18 mouse cellular contexts compared by ENCODE assay signal in genomic region chr6:55420411-55420810, GRCm38 (mm10). TPM values are rescaled to one million over a fixed set of nuclear protein-coding genes. Genes with fewer than 3 reads are reported as not detected.
DNase-seq lines count a peak whose midpoint lies in the region; ATAC-seq and TF ChIP-seq lines count a peak whose summit lies in the region.
"Had no signal": no experiment of that assay in that cellular context is flagged by ENCODE, and none has a peak within 500 bp of the region (broad histone marks: within the 10 kb centered on the region; RNA-seq: fewer than 3 reads in every experiment).

No protein-coding gene starts in this region.

- H3K4me3 ChIP-seq in kidney, embryonic 16.5 days (ENCODE audit: low read length): no peak overlapping the region
- H3K4me3 ChIP-seq in forebrain, embryonic 13.5 days: no peak overlapping the region
- no peak overlapping the region for H3K4me3 ChIP-seq in midbrain, embryonic 10.5 days
- no peak overlapping the region for H3K4me3 ChIP-seq in olfactory bulb, adult 2 months (ENCODE audit: insufficient read depth, low read depth, low read length)

- H3K9me3 ChIP-seq in kidney, embryonic 16.5 days (ENCODE audit: low read length): no peaks in the 10 kb centered on the region
- H3K9me3 ChIP-seq in forebrain, embryonic 13.5 days (replicated peaks): no peaks in the 10 kb centered on the region
- no peaks in the 10 kb centered on the region for H3K9me3 ChIP-seq in midbrain, embryonic 10.5 days (replicated peaks)

- H3K27ac ChIP-seq in kidney, embryonic 16.5 days (ENCODE audit: low read length): no peak overlapping the region
- peak overlapping the region; percentile 77 for H3K27ac ChIP-seq in forebrain, embryonic 13.5 days
- H3K27ac ChIP-seq in midbrain, embryonic 10.5 days (replicated peaks): peak overlapping the region; percentile 82
- peak overlapping the region; percentile 60 for H3K27ac ChIP-seq in olfactory bulb, adult 2 months (ENCODE audit: insufficient read depth, low read depth, low read length)
- H3K27ac ChIP-seq: kidney, postnatal 0 days had no signal

- no peak overlapping the region for H3K4me2 ChIP-seq in kidney, embryonic 16.5 days (replicated peaks; ENCODE audit: low read depth, low read length)
- no peak overlapping the region for H3K4me2 ChIP-seq in forebrain, embryonic 13.5 days

- H3K4me1 ChIP-seq in kidney, embryonic 16.5 days (ENCODE audit: insufficient read depth, low read length): no peaks in the 10 kb centered on the region
- H3K4me1 ChIP-seq in forebrain, embryonic 13.5 days: peaks cover 16% of the 10 kb centered on the region
- peaks cover 53% of the 10 kb centered on the region for H3K4me1 ChIP-seq in midbrain, embryonic 10.5 days
- peaks cover 17% of the 10 kb centered on the region for H3K4me1 ChIP-seq in olfactory bulb, adult 2 months (ENCODE audit: control insufficient read depth, insufficient read depth, low read length)

- ATAC-seq in kidney, embryonic 16.5 days (ENCODE audit: low FRiP score, low TSS enrichment): peak; percentile 70; the same call in 1 of the 2 replicates
- ATAC-seq in forebrain, embryonic 13.5 days: no peak

- H3K27me3 ChIP-seq in kidney, embryonic 16.5 days (ENCODE audit: insufficient read depth, low read length): no peaks in the 10 kb centered on the region
- no peaks in the 10 kb centered on the region for H3K27me3 ChIP-seq in forebrain, embryonic 13.5 days
- peaks cover 26% of the 10 kb centered on the region for H3K27me3 ChIP-seq in midbrain, embryonic 10.5 days (ENCODE audit: low read depth, poor library complexity, severe bottlenecking)

- no peak for DNase-seq in kidney, postnatal 14 days
- DNase-seq in midbrain, embryonic 10.5 days (ENCODE audit: low spot score): no peak
- DNase-seq in left cerebral cortex, adult 11 months (ENCODE audit: low spot score): no peak
- no peak for DNase-seq in adrenal gland, adult 2 months
- no peak for DNase-seq in kidney, postnatal 25 days
- DNase-seq: lung, adult 2 months; right cerebral cortex, postnatal 25 days had no signal

- no peaks in the 10 kb centered on the region for H3K36me3 ChIP-seq in kidney, embryonic 16.5 days (ENCODE audit: insufficient read depth, low read length)
- H3K36me3 ChIP-seq in forebrain, embryonic 13.5 days (ENCODE audit: poor library complexity, severe bottlenecking): no peaks in the 10 kb centered on the region
- no peaks in the 10 kb centered on the region for H3K36me3 ChIP-seq in midbrain, embryonic 10.5 days

- 61% methylated on average over 3 of the region's 3 CpGs for WGBS in kidney, embryonic 16.5 days
- WGBS in forebrain, embryonic 13.5 days: 77% methylated on average over 3 of the region's 3 CpGs
- WGBS in midbrain, embryonic 10.5 days: 74% methylated on average over 3 of the region's 3 CpGs
- 84% methylated on average over 3 of the region's 3 CpGs for WGBS in olfactory bulb, adult 2 months

- no peak for TF ChIP-seq CTCF in olfactory bulb, adult 2 months (IDR thresholded peaks at IDR 0.05; ENCODE audit: insufficient read depth, low read depth, low read length)

- no peak for TF ChIP-seq POLR2A in olfactory bulb, adult 2 months (IDR thresholded peaks at IDR 0.05; ENCODE audit: insufficient read depth, low read depth, low read length)

- no peak overlapping the region for H3K9ac ChIP-seq in kidney, embryonic 16.5 days (replicated peaks; ENCODE audit: low read length)
- H3K9ac ChIP-seq in forebrain, embryonic 13.5 days: no peak overlapping the region

RNA-seq across cellular contexts. Expression of gene Adcyap1r1, which starts 31.4 kb away (rescaled TPM):
- 2.5 and 2.7 TPM in 2 replicates for polyA plus RNA-seq in kidney, embryonic 16.5 days (2015; fragmentation: Nextera tagmentation; extraction: Ambion mirVana)
- 18.6 and 21.6 TPM in 2 replicates for polyA plus RNA-seq in forebrain, embryonic 13.5 days (2015; fragmentation: Nextera tagmentation; extraction: Ambion mirVana)
- 31.4 and 34.3 TPM in 2 replicates for polyA plus RNA-seq in midbrain, embryonic 10.5 days (2016; fragmentation: Nextera tagmentation; extraction: Ambion mirVana)
- polyA plus RNA-seq in olfactory bulb, adult 2 months (2012; ENCODE audit: insufficient read depth, insufficient read length, low replicate concordance, missing spikeins): not detected in 2 replicates
- 10 to 100 TPM; 24.4 to 40.6 TPM for total RNA-seq in adrenal gland, adult 2 months (2021)
- 25.6 and 25.9 TPM in 2 replicates for polyA plus RNA-seq in adrenal gland, adult 2 months (2012; rRNA removed)
- total RNA-seq: hematopoietic stem cell, adult 5-6 weeks; MEL had no signal

RNA-seq across cellular contexts. Expression of gene Ghrhr, which starts 44.3 kb away (rescaled TPM):
- 0.17 and 0.18 TPM in 2 replicates for polyA plus RNA-seq in kidney, embryonic 16.5 days (2015; fragmentation: Nextera tagmentation; extraction: Ambion mirVana)
- not detected in 2 replicates for polyA plus RNA-seq in forebrain, embryonic 13.5 days (2015; fragmentation: Nextera tagmentation; extraction: Ambion mirVana)
- polyA plus RNA-seq in midbrain, embryonic 10.5 days (2016; fragmentation: Nextera tagmentation; extraction: Ambion mirVana): not detected in 2 replicates
- not detected in 2 replicates for polyA plus RNA-seq in olfactory bulb, adult 2 months (2012; ENCODE audit: insufficient read depth, insufficient read length, low replicate concordance, missing spikeins)
- not detected for total RNA-seq in adrenal gland, adult 2 months (2021)
- not detected in 2 replicates for polyA plus RNA-seq in adrenal gland, adult 2 months (2012; rRNA removed)
- total RNA-seq: heart, adult 8-10 months; hematopoietic stem cell, adult 5-6 weeks; left cerebral cortex, adult 18-20 months; megakaryocyte progenitor cell, adult 5-6 weeks; MEL had no signal
- polyA plus RNA-seq: limb, embryonic 14.5 days; lung, adult 2 months; neural tube, embryonic 14.5 days had no signal
